ENCODE assay signal across 11 mouse cellular contexts in the genomic region with DNA sequence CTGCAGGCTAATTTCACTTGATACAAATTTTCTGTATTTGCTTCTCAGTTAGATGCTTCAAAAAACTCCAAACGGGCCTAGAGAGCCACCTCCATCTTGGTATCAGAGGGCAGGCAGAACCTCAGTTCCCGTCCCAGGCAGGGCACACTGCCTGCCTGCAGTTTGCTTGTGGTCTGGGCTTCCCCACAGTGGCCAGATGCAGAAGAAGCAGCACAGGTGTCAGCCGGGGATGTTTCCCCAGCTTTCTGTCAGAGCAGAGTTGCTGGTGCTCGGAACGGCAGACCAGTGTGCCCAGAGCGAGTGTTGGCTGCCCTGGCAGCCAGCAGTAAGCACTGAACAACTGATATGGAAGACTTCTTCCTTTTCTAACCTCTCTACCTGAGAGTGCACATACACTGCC. TPM values are rescaled to one million over a fixed set of nuclear protein-coding genes. Genes with fewer than 3 reads are reported as not detected.
DNase-seq lines count a peak whose midpoint lies in the region; ATAC-seq and TF ChIP-seq lines count a peak whose summit lies in the region.
"Had no signal": no experiment of that assay in that cellular context is flagged by ENCODE, and none has a peak within 500 bp of the region (broad histone marks: within the 10 kb centered on the region; RNA-seq: fewer than 3 reads in every experiment).

No protein-coding gene starts in this region.

- no peak overlapping the region for H3K4me2 ChIP-seq in heart, embryonic 15.5 days
- no peak overlapping the region for H3K4me2 ChIP-seq in heart, embryonic 12.5 days
- no peak overlapping the region for H3K4me2 ChIP-seq in hindbrain, embryonic 14.5 days (replicated peaks)

- no peaks in the 10 kb centered on the region for H3K9me3 ChIP-seq in heart, embryonic 15.5 days (replicated peaks)
- no peaks in the 10 kb centered on the region for H3K9me3 ChIP-seq in heart, embryonic 12.5 days (replicated peaks)
- no peaks in the 10 kb centered on the region for H3K9me3 ChIP-seq in ES-Bruce4 (replicated peaks; ENCODE audit: control insufficient read depth, insufficient read depth, low read length, poor library complexity, severe bottlenecking)
- H3K9me3 ChIP-seq in hindbrain, embryonic 14.5 days (ENCODE audit: control insufficient read depth, low read length): no peaks in the 10 kb centered on the region

- 66% methylated on average over 6 of the region's 6 CpGs for WGBS in heart, embryonic 15.5 days
- WGBS in heart, embryonic 12.5 days: 72% methylated on average over 6 of the region's 6 CpGs
- 7% methylated on average over 6 of the region's 6 CpGs for WGBS in thymus, adult 2 months
- 90% methylated on average over 6 of the region's 6 CpGs for WGBS in hindbrain, embryonic 14.5 days

- no peak overlapping the region for H3K4me3 ChIP-seq in heart, embryonic 15.5 days
- no peak overlapping the region for H3K4me3 ChIP-seq in heart, embryonic 12.5 days
- H3K4me3 ChIP-seq in ES-Bruce4 (ENCODE audit: low read depth, low read length): no peak overlapping the region
- H3K4me3 ChIP-seq in thymus, adult 2 months (ENCODE audit: control insufficient read depth, insufficient read depth, low read length): no peak overlapping the region
- no peak overlapping the region for H3K4me3 ChIP-seq in hindbrain, embryonic 14.5 days (replicated peaks; ENCODE audit: low read length)

- ATAC-seq in heart, embryonic 15.5 days (replicated peaks; ENCODE audit: insufficient number of reproducible peaks, insufficient read depth, low FRiP score, low read depth): no peak
- ATAC-seq in heart, embryonic 12.5 days (ENCODE audit: insufficient number of reproducible peaks, low FRiP score): no peak
- peak; percentile 62 for ATAC-seq in megakaryocyte, adult 5-6 weeks (ENCODE audit: poor library complexity, severe bottlenecking)
- ATAC-seq in hindbrain, embryonic 14.5 days (ENCODE audit: low FRiP score): no peak

- no peaks in the 10 kb centered on the region for H3K36me3 ChIP-seq in heart, embryonic 15.5 days
- no peaks in the 10 kb centered on the region for H3K36me3 ChIP-seq in heart, embryonic 12.5 days
- no peaks in the 10 kb centered on the region for H3K36me3 ChIP-seq in ES-Bruce4 (ENCODE audit: control insufficient read depth, insufficient read depth, low read length, poor library complexity, severe bottlenecking)
- no peaks in the 10 kb centered on the region for H3K36me3 ChIP-seq in thymus, adult 2 months (ENCODE audit: control insufficient read depth, insufficient read depth, low read length)
- no peaks in the 10 kb centered on the region for H3K36me3 ChIP-seq in hindbrain, embryonic 14.5 days (replicated peaks; ENCODE audit: control insufficient read depth, insufficient read depth)

- peak overlapping the region; percentile 41; the same call in 1 of the 2 replicates for H3K27ac ChIP-seq in heart, embryonic 15.5 days
- H3K27ac ChIP-seq in heart, embryonic 12.5 days (ENCODE audit: poor library complexity, severe bottlenecking): no peak overlapping the region
- H3K27ac ChIP-seq in ES-Bruce4 (ENCODE audit: insufficient read depth, low read length): no peak overlapping the region
- H3K27ac ChIP-seq in thymus, adult 2 months (ENCODE audit: control insufficient read depth, insufficient read depth, low read length): peak overlapping the region; percentile 15; the same call in 1 of the 2 replicates
- H3K27ac ChIP-seq in hindbrain, embryonic 14.5 days: no peak overlapping the region
- H3K27ac ChIP-seq: kidney, postnatal 0 days had no signal

- H3K4me1 ChIP-seq in heart, embryonic 15.5 days (replicated peaks): peaks cover 21% of the 10 kb centered on the region
- peaks cover 44% of the 10 kb centered on the region for H3K4me1 ChIP-seq in heart, embryonic 12.5 days (replicated peaks)
- H3K4me1 ChIP-seq in ES-Bruce4 (ENCODE audit: control insufficient read depth, insufficient read depth, low read length): peaks cover 3% of the 10 kb centered on the region
- H3K4me1 ChIP-seq in thymus, adult 2 months (replicated peaks; ENCODE audit: control insufficient read depth, insufficient read depth, low read length): peaks cover 66% of the 10 kb centered on the region
- H3K4me1 ChIP-seq in hindbrain, embryonic 14.5 days (replicated peaks; ENCODE audit: control insufficient read depth, insufficient read depth, low read length): no peaks in the 10 kb centered on the region

- no peaks in the 10 kb centered on the region for H3K27me3 ChIP-seq in heart, embryonic 15.5 days
- H3K27me3 ChIP-seq in heart, embryonic 12.5 days (replicated peaks): peaks cover 24% of the 10 kb centered on the region
- no peaks in the 10 kb centered on the region for H3K27me3 ChIP-seq in ES-Bruce4 (ENCODE audit: control insufficient read depth, insufficient read depth, low read length, poor library complexity, severe bottlenecking)
- H3K27me3 ChIP-seq in thymus, adult 2 months (ENCODE audit: control insufficient read depth, insufficient read depth, low read length): no peaks in the 10 kb centered on the region
- H3K27me3 ChIP-seq in hindbrain, embryonic 14.5 days (ENCODE audit: control insufficient read depth, insufficient read depth, low read length): no peaks in the 10 kb centered on the region

- intact Hi-C loops in left cerebral cortex, postnatal 10 days (cut with DNase I): no loop called here

- peak; percentile 72 for DNase-seq in thymus, adult 2 months
- no peak for DNase-seq in left cerebral cortex, postnatal 10 days (ENCODE audit: extremely low spot score in 1 of 2, low spot score in 2 of 2)
- no peak for DNase-seq in cerebellum, adult 9-10 months
- no peak for DNase-seq in hindbrain, embryonic 14.5 days (ENCODE audit: low spot score)
- DNase-seq: gastrocnemius, postnatal 10 days; lung, postnatal 14 days had no signal

- no peak overlapping the region for H3K9ac ChIP-seq in heart, embryonic 15.5 days
- H3K9ac ChIP-seq in heart, embryonic 12.5 days: no peak overlapping the region; the same call in 1 of the 2 replicates
- no peak overlapping the region for H3K9ac ChIP-seq in ES-Bruce4 (ENCODE audit: low read depth, poor library complexity, severe bottlenecking)
- no peak overlapping the region for H3K9ac ChIP-seq in hindbrain, embryonic 14.5 days

- peak; percentile 2 for TF ChIP-seq CTCF in ES-Bruce4 (IDR thresholded peaks at IDR 0.05; ENCODE audit: low read depth, low read length)
- peak; percentile 52; the same call in 1 of the 2 replicates for TF ChIP-seq CTCF in thymus, adult 2 months (IDR thresholded peaks at IDR 0.05; ENCODE audit: borderline replicate concordance, control insufficient read depth, extremely low read depth, insufficient read depth, low read length, poor library complexity)

- no peak for TF ChIP-seq EP300 in ES-Bruce4 (IDR thresholded peaks at IDR 0.05; ENCODE audit: insufficient read depth, low read depth, low read length)

- no peak for TF ChIP-seq POLR2A in ES-Bruce4 (IDR thresholded peaks at IDR 0.05; ENCODE audit: insufficient read depth, low read length)
- no peak for TF ChIP-seq POLR2A in thymus, adult 2 months (IDR thresholded peaks at IDR 0.05; ENCODE audit: control insufficient read depth, extremely low read depth, insufficient read depth, low read length, poor library complexity)

RNA-seq across cellular contexts. Expression of gene Gm12216, which starts 19.9 kb away (rescaled TPM):
- 0.74 and 2.5 TPM in 2 replicates for polyA plus RNA-seq in heart, embryonic 15.5 days (2015; fragmentation: Nextera tagmentation; extraction: Ambion mirVana)
- polyA plus RNA-seq in heart, embryonic 12.5 days (2016; fragmentation: Nextera tagmentation; extraction: Ambion mirVana): 0.19 and 0.27 TPM in 2 replicates
- polyA plus RNA-seq in ES-Bruce4 (2011; ENCODE audit: insufficient read depth, insufficient read length, low read depth, missing spikeins): 1.1 and 2.8 TPM in 2 replicates
- total RNA-seq in megakaryocyte, adult 5-6 weeks (2015): 0.25 and 0.84 TPM in 2 replicates
- 0.70 TPM in 1 of 2 replicates, not detected in the other for total RNA-seq in megakaryocyte, adult 5-6 weeks (2017)
- 9.2 and 11.1 TPM in 2 replicates for polyA plus RNA-seq in thymus, adult 2 months (2012; rRNA removed)
- total RNA-seq in left cerebral cortex, postnatal 10 days (2021): 1 to 10 TPM in 1 of 2 experiments, under 1 TPM in 1; 0.85 to 1.5 TPM
- polyA plus RNA-seq in hindbrain, embryonic 14.5 days (2014; fragmentation: Nextera tagmentation; extraction: Ambion mirVana): 0.48 TPM in 1 of 2 replicates, not detected in the other

RNA-seq across cellular contexts. Expression of gene Slc22a5, which starts 52.3 kb away (rescaled TPM):
- 7.3 and 8.9 TPM in 2 replicates for polyA plus RNA-seq in heart, embryonic 15.5 days (2015; fragmentation: Nextera tagmentation; extraction: Ambion mirVana)
- polyA plus RNA-seq in heart, embryonic 12.5 days (2016; fragmentation: Nextera tagmentation; extraction: Ambion mirVana): 8.9 and 9.6 TPM in 2 replicates
- 7.0 and 7.7 TPM in 2 replicates for polyA plus RNA-seq in ES-Bruce4 (2011; ENCODE audit: insufficient read depth, insufficient read length, low read depth, missing spikeins)
- 4.7 and 5.5 TPM in 2 replicates for total RNA-seq in megakaryocyte, adult 5-6 weeks (2015)
- 4.6 and 6.6 TPM in 2 replicates for total RNA-seq in megakaryocyte, adult 5-6 weeks (2017)
- polyA plus RNA-seq in thymus, adult 2 months (2012; rRNA removed): 16.4 and 18.8 TPM in 2 replicates
- total RNA-seq in left cerebral cortex, postnatal 10 days (2021): 10 to 100 TPM; 10.4 to 14.2 TPM
- polyA plus RNA-seq in hindbrain, embryonic 14.5 days (2014; fragmentation: Nextera tagmentation; extraction: Ambion mirVana): 11.9 and 12.9 TPM in 2 replicates

Comparison
In these comparisons a context has a peak if more than half of its experiments do, and no peak if none do; other contexts are left out.
1. H3K27ac ChIP-seq: peak in heart, embryonic 15.5 days (single experiment) and thymus, adult 2 months (single experiment); none in heart, embryonic 12.5 days (single experiment), ES-Bruce4 (single experiment) and hindbrain, embryonic 14.5 days (single experiment).